ENCODE assay signal across 22 mouse cellular contexts in genomic region chr8:78489733-78490132, GRCm38 (mm10). TPM values are rescaled to one million over a fixed set of nuclear protein-coding genes. Genes with fewer than 3 reads are reported as not detected.
"Had no signal": no experiment of that assay in that cellular context is flagged by ENCODE, and none has a peak within 500 bp of the region (broad histone marks: within the 10 kb centered on the region; RNA-seq: fewer than 3 reads in every experiment).

No protein-coding gene starts in this region.

- H3K9me3 ChIP-seq: lung, embryonic 15.5 days; megakaryocyte, embryonic 14.5 days; midbrain, embryonic 12.5 days; midbrain, embryonic 15.5 days; neural tube, embryonic 12.5 days; stomach, embryonic 15.5 days had no signal

- H3K36me3 ChIP-seq: lung, embryonic 15.5 days; midbrain, embryonic 12.5 days; midbrain, embryonic 15.5 days; neural tube, embryonic 12.5 days; stomach, embryonic 15.5 days had no signal

- DNase-seq: liver, postnatal 0 days; lung, adult 2 months; lung, postnatal 14 days; lung, postnatal 36 days; right cerebral cortex, postnatal 14 days; thymus, adult 2 months; thymus, postnatal 25 days; thymus, postnatal 4 days had no signal

- H3K4me1 ChIP-seq: lung, embryonic 15.5 days; megakaryocyte, embryonic 14.5 days; midbrain, embryonic 12.5 days; midbrain, embryonic 15.5 days; neural tube, embryonic 12.5 days; stomach, embryonic 15.5 days had no signal

- H3K4me3 ChIP-seq: lung, embryonic 15.5 days; megakaryocyte, embryonic 14.5 days; midbrain, embryonic 12.5 days; midbrain, embryonic 15.5 days; neural tube, embryonic 12.5 days; stomach, embryonic 15.5 days had no signal

- H3K9ac ChIP-seq: liver, postnatal 0 days; lung, embryonic 15.5 days; midbrain, embryonic 12.5 days; midbrain, embryonic 15.5 days; neural tube, embryonic 12.5 days; stomach, embryonic 15.5 days had no signal

- H3K27me3 ChIP-seq: lung, embryonic 15.5 days; megakaryocyte, embryonic 14.5 days; midbrain, embryonic 12.5 days; midbrain, embryonic 15.5 days; neural tube, embryonic 12.5 days; stomach, embryonic 15.5 days had no signal

- ATAC-seq: liver, postnatal 0 days; lung, postnatal 0 days; midbrain, embryonic 15.5 days had no signal

- H3K27ac ChIP-seq: lung, embryonic 15.5 days; macrophage; midbrain, embryonic 12.5 days; midbrain, embryonic 15.5 days; neural tube, embryonic 12.5 days; stomach, embryonic 15.5 days; stomach, postnatal 0 days had no signal

RNA-seq across cellular contexts. Expression of gene Pou4f2, which starts 53.3 kb away (rescaled TPM):
- total RNA-seq: megakaryocyte progenitor cell, adult 5-6 weeks; monocyte, adult 5-6 weeks; neutrophil, adult 5-6 weeks had no signal
- polyA plus RNA-seq: liver, postnatal 0 days; lung, adult 2 months; lung, embryonic 15.5 days; lung, postnatal 0 days; macrophage; spleen, adult 2 months; stomach, embryonic 15.5 days; stomach, postnatal 0 days; thymus, adult 2 months; urinary bladder, adult 2 months had no signal
